Mouse (Mus musculus): ENCODE results near the gene Mgst2. TPM values are rescaled to one million over a fixed set of nuclear protein-coding genes. Genes with fewer than 3 reads are reported as not detected.
A peak's percentile ranks its signal among the peaks of the same experiment; 100 is the strongest.

The Mgst2 gene
- polyA plus RNA-seq, 1 experiment from 2014 or later = not detected

- Histone ChIP-seq H3K9me3 (ENCODE audit: control insufficient read depth, low read length) (no peaks in the 10 kb centered on the region), H3K27ac (ENCODE audit: low read depth, low read length) (peak overlapping the region; percentile 89), H3K9ac (ENCODE audit: low read length) (peak overlapping the region; percentile 71), H3K4me1 (ENCODE audit: control insufficient read depth, insufficient read depth, low read length) (peaks cover 24% of the 10 kb centered on the region), H3K4me2 (peak overlapping the region; percentile 36), H3K27me3 (ENCODE audit: control insufficient read depth, insufficient read depth, low read length) (no peaks in the 10 kb centered on the region), H3K4me3 (ENCODE audit: low read depth, low read length) (peak overlapping the region; percentile 1), H3K36me3 (ENCODE audit: control insufficient read depth, insufficient read depth, low read length) (no peaks in the 10 kb centered on the region; the same call in 1 of the 2 replicates)
- under 1% methylated on average over 27 of the region's 27 CpGs for WGBS
- peak; percentile 98 for ATAC-seq (ENCODE audit: low FRiP score)
- DNase-seq (ENCODE audit: low spot score, missing footprints) = peak; percentile 99
Measured at GRCm38 (mm10) chr3:51701281-51701751, 41.2 kb downstream of the Mgst2 start.

DNA sequence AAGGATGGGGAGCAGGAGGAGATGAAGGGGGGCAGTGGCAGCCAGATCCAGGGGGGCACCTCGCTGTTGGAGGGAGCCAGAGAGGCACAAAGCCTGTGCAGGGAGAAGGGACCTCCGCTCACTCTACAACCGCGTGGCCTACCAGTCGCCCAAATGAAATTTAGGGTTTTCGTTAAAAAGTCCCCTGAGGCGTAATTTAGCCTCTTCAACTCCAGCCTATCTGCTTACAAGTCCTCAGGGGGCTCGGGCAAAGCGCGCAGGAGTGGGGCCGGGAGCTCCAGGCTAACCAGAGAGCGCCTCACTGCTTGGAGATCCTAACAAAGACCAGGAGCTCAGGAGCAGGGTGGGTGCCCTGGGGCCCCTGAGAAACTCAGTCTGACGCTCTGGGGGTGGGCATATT is 41.8 kb downstream of the Mgst2 start:
- DNase-seq (ENCODE audit: low spot score, missing footprints) = peak; percentile 96
- WGBS = 2% methylated on average over 13 of the region's 13 CpGs
- H3K4me3 ChIP-seq (ENCODE audit: low read depth, low read length) = peak overlapping the region; percentile 1
- H3K9me3 ChIP-seq (ENCODE audit: control insufficient read depth, low read length) = no peaks in the 10 kb centered on the region
- peak overlapping the region; percentile 89 for H3K27ac ChIP-seq (ENCODE audit: low read depth, low read length)
- no peaks in the 10 kb centered on the region for H3K36me3 ChIP-seq (ENCODE audit: control insufficient read depth, insufficient read depth, low read length)
- peaks cover 24% of the 10 kb centered on the region for H3K4me1 ChIP-seq (ENCODE audit: control insufficient read depth, insufficient read depth, low read length)
- H3K27me3 ChIP-seq (ENCODE audit: control insufficient read depth, insufficient read depth, low read length) = no peaks in the 10 kb centered on the region
- H3K4me2 ChIP-seq = peak overlapping the region; percentile 36
- peak overlapping the region; percentile 71 for H3K9ac ChIP-seq (ENCODE audit: low read length)
- ATAC-seq (ENCODE audit: low FRiP score) = peak; percentile 86

DNA sequence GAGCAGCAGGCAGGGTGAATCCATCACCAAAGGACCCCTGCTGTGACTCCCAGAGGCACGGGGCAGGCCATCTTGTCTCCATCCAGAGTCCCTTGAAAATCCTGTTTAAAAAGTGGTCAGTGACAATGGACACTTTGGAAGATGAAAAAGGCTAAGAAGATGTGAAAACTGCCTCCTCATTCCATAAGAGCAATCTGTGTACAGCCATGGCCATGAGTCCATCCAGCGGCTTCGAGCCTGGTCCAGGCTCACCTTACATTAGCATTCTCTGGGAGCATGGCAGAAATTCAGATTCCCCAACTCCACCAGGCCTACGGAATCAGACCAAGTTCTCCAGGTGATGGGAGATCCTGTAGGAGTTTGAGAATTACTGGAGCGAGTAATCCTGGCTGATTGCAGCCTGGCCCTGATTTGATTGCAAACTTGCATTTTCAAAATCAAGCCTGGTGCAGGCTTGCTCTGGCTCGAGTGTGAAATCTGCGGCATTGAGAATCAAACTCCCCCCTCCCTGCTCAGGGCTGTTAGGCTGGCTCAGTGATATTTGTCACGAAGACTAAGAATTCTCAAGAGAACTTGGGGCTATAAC is 42.6 kb downstream of the Mgst2 start:
- DNase-seq (ENCODE audit: low spot score, missing footprints) (peak; percentile 90), ATAC-seq (ENCODE audit: low FRiP score) (no peak)
- Histone ChIP-seq H3K4me1 (ENCODE audit: control insufficient read depth, insufficient read depth, low read length) (peaks cover 24% of the 10 kb centered on the region), H3K4me2 (no peak overlapping the region), H3K27ac (ENCODE audit: low read depth, low read length) (peak overlapping the region; percentile 89), H3K27me3 (ENCODE audit: control insufficient read depth, insufficient read depth, low read length) (no peaks in the 10 kb centered on the region), H3K9me3 (ENCODE audit: control insufficient read depth, low read length) (no peaks in the 10 kb centered on the region), H3K9ac (ENCODE audit: low read length) (peak overlapping the region; percentile 71), H3K36me3 (ENCODE audit: control insufficient read depth, insufficient read depth, low read length) (no peaks in the 10 kb centered on the region), H3K4me3 (ENCODE audit: low read depth, low read length) (no peak overlapping the region)
- WGBS = 62% methylated on average over 8 of the region's 8 CpGs

DNA sequence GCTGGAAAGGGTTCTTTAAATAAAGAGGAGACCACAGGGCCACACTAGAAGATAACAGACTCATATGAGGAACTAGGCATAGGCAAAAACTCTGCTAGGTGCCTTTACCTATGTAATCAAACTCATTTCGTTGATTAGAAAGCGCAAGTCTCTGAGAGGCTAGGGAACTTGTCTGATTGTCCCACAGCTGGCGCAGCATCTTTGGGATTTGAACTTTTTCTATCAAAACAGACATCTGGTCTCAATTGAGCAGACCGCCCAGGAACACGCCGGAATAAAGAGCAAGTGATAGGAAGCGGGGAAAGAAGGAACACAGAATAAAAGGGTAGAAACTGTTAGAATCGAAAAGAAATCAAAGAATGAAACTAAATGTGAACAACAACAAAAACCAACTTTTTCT is 43.3 kb downstream of the Mgst2 start:
- no peak overlapping the region for H3K27ac ChIP-seq (ENCODE audit: low read depth, low read length)
- ATAC-seq (ENCODE audit: low FRiP score) = no peak
- 80% methylated on average over 8 of the region's 8 CpGs for WGBS

DNA sequence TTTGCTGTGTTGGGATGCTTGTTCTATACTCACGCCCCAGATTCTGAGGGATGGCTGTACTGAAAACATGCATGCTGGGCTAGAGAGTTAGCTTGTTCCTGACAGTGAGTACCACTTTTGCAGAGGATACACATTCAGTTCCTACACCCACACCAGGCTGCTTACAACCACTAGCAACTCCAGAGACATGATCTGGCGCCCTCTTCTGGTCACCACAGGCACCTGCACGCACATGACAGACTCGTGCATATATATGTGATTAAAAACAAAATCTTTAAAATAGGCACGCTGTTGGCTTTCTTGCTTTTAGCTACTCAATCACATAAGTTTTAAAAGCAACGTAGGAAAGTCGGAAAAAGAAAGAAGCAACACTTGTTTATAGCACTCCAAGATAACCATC is 45.1 kb downstream of the Mgst2 start:
- Histone ChIP-seq H3K27me3 (ENCODE audit: control insufficient read depth, insufficient read depth, low read length) (no peaks in the 10 kb centered on the region), H3K36me3 (ENCODE audit: control insufficient read depth, insufficient read depth, low read length) (no peaks in the 10 kb centered on the region), H3K4me1 (ENCODE audit: control insufficient read depth, insufficient read depth, low read length) (peaks cover 27% of the 10 kb centered on the region), H3K9me3 (ENCODE audit: control insufficient read depth, low read length) (no peaks in the 10 kb centered on the region), H3K27ac (ENCODE audit: low read depth, low read length) (no peak overlapping the region), H3K4me2 (no peak overlapping the region), H3K4me3 (ENCODE audit: low read depth, low read length) (no peak overlapping the region), H3K9ac (ENCODE audit: low read length) (no peak overlapping the region)
- WGBS = 88% methylated on average over 7 of the region's 7 CpGs
- ATAC-seq (ENCODE audit: low FRiP score) = no peak
- no peak for DNase-seq (ENCODE audit: low spot score, missing footprints)

More for the DNA sequence above, 43.3 kb downstream of the Mgst2 start:
- no peaks in the 10 kb centered on the region for H3K27me3 ChIP-seq (ENCODE audit: control insufficient read depth, insufficient read depth, low read length)
- H3K4me3 ChIP-seq (ENCODE audit: low read depth, low read length) = no peak overlapping the region
- H3K9me3 ChIP-seq (ENCODE audit: control insufficient read depth, low read length) = no peaks in the 10 kb centered on the region
- H3K36me3 ChIP-seq (ENCODE audit: control insufficient read depth, insufficient read depth, low read length) = no peaks in the 10 kb centered on the region
- H3K9ac ChIP-seq (ENCODE audit: low read length) = no peak overlapping the region
- DNase-seq (ENCODE audit: low spot score, missing footprints) = peak; percentile 86
- no peak overlapping the region for H3K4me2 ChIP-seq
- peaks cover 24% of the 10 kb centered on the region for H3K4me1 ChIP-seq (ENCODE audit: control insufficient read depth, insufficient read depth, low read length)

- H3K4me2 ChIP-seq = no peak overlapping the region
- no peak overlapping the region for H3K27ac ChIP-seq (ENCODE audit: low read depth, low read length)
Measured at GRCm38 (mm10) chr3:51708375-51708745, 48.2 kb downstream of the Mgst2 start.

DNA sequence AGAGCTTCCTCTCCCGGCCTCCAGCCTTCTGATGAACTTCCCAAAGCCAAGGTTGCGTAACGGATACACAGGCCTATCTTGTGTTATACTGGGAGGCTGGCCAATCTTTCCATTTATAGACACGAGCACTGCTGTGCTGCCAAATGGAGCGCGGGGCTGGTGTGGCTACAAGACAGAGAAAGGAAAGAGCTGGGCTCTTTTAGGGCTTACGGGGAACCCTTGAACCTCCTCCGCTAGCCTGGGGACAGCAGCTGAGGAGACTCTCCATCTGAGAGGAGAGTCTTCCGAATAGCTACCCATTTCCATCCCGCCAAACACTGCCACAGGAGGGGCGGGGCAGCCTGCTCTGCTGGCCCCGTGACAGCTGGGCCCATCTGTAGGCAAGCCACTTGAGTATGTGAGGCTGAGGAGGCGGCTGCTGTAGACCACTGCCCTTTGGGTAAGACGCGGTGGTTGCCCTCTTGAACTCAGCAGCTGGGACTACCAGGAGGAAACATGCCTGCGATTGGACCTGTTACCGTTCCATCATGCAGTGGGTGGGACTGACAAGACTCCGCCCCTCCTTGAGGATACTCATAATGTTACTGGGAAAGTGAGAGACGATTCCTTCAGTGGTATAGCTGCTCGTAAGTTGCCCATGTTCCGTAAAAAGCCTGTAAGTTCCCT is 48.7 kb downstream of the Mgst2 start:
- H3K9ac ChIP-seq (ENCODE audit: low read length) = no peak overlapping the region
- no peaks in the 10 kb centered on the region for H3K27me3 ChIP-seq (ENCODE audit: control insufficient read depth, insufficient read depth, low read length)
- H3K4me1 ChIP-seq (ENCODE audit: control insufficient read depth, insufficient read depth, low read length) = peaks cover 11% of the 10 kb centered on the region
- H3K36me3 ChIP-seq (ENCODE audit: control insufficient read depth, insufficient read depth, low read length) = no peaks in the 10 kb centered on the region
- H3K4me3 ChIP-seq (ENCODE audit: low read depth, low read length) = no peak overlapping the region
- H3K27ac ChIP-seq (ENCODE audit: low read depth, low read length) = no peak overlapping the region
- DNase-seq (ENCODE audit: low spot score, missing footprints) = no peak
- peak; percentile 50 for ATAC-seq (ENCODE audit: low FRiP score)
- no peaks in the 10 kb centered on the region for H3K9me3 ChIP-seq (ENCODE audit: control insufficient read depth, low read length)
- H3K4me2 ChIP-seq = no peak overlapping the region
- 85% methylated on average over 21 of the region's 21 CpGs for WGBS

More at GRCm38 (mm10) chr3:51708375-51708745, 48.2 kb downstream of the Mgst2 start:
- peaks cover 8% of the 10 kb centered on the region for H3K4me1 ChIP-seq (ENCODE audit: control insufficient read depth, insufficient read depth, low read length)
- DNase-seq (ENCODE audit: low spot score, missing footprints) (no peak), ATAC-seq (ENCODE audit: low FRiP score) (no peak)
- no peak overlapping the region for H3K4me3 ChIP-seq (ENCODE audit: low read depth, low read length)
- no peaks in the 10 kb centered on the region for H3K36me3 ChIP-seq (ENCODE audit: control insufficient read depth, insufficient read depth, low read length)
- no peaks in the 10 kb centered on the region for H3K27me3 ChIP-seq (ENCODE audit: control insufficient read depth, insufficient read depth, low read length)
- no peak overlapping the region for H3K9ac ChIP-seq (ENCODE audit: low read length)
- no peaks in the 10 kb centered on the region for H3K9me3 ChIP-seq (ENCODE audit: control insufficient read depth, low read length)
- WGBS = 72% methylated on average over 1 of the region's 1 CpGs

DNA sequence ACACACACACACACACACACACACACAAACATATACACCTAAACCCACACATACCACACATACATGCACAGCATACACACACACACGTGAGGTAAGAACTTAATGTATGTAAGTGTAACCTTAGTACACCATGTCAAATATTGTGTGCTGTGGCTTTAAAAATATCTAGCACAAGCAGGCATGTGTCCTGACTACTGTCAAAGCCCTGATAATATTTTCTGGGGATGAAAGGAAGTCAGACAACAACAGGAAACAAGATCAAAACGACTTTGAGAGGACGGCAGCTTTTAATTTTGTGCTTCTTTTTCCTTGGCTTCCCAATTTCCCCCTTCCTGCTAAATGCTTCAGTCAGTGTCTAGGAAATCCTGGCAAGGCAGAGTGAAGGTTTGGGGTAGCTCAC is 52.2 kb downstream of the Mgst2 start:
- no peak for ATAC-seq (ENCODE audit: low FRiP score)
- WGBS = 65% methylated on average over 3 of the region's 3 CpGs
- H3K4me2 ChIP-seq = no peak overlapping the region
- no peaks in the 10 kb centered on the region for H3K27me3 ChIP-seq (ENCODE audit: control insufficient read depth, insufficient read depth, low read length)
- DNase-seq (ENCODE audit: low spot score, missing footprints) = no peak
- H3K4me3 ChIP-seq (ENCODE audit: low read depth, low read length) = no peak overlapping the region
- H3K4me1 ChIP-seq (ENCODE audit: control insufficient read depth, insufficient read depth, low read length) = peaks cover 15% of the 10 kb centered on the region
- no peaks in the 10 kb centered on the region for H3K36me3 ChIP-seq (ENCODE audit: control insufficient read depth, insufficient read depth, low read length)
- H3K9me3 ChIP-seq (ENCODE audit: control insufficient read depth, low read length) = no peaks in the 10 kb centered on the region
- no peak overlapping the region for H3K27ac ChIP-seq (ENCODE audit: low read depth, low read length)
- H3K9ac ChIP-seq (ENCODE audit: low read length) = no peak overlapping the region

DNA sequence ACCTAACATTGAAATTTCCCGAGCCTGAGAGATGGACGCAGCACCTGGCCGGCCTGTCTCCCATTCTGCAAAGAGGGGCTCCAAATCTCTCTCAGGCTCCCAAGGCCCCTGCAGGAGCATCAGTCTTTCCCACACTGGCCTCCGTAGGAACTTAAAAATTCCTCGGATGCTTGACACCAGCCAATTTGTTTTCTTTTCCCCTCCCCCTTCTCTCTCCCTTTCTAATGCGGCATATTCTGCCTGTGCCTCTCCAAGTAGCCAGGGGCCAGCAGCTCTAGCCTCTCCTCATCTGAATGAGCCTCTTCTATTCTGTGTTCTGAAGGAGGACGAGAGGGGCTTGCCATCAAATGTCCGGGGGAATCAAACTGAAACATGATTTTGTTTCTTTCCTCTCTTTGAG is 53.1 kb downstream of the Mgst2 start:
- H3K4me2 ChIP-seq = no peak overlapping the region
- H3K4me1 ChIP-seq (ENCODE audit: control insufficient read depth, insufficient read depth, low read length) = peaks cover 15% of the 10 kb centered on the region
- H3K27ac ChIP-seq (ENCODE audit: low read depth, low read length) = peak overlapping the region; percentile 30; the same call in 1 of the 2 replicates
- H3K36me3 ChIP-seq (ENCODE audit: control insufficient read depth, insufficient read depth, low read length) = no peaks in the 10 kb centered on the region
- H3K27me3 ChIP-seq (ENCODE audit: control insufficient read depth, insufficient read depth, low read length) = no peaks in the 10 kb centered on the region
- ATAC-seq (ENCODE audit: low FRiP score) (no peak), DNase-seq (ENCODE audit: low spot score, missing footprints) (no peak)
- H3K4me3 ChIP-seq (ENCODE audit: low read depth, low read length) = no peak overlapping the region
- WGBS = 19% methylated on average over 8 of the region's 8 CpGs
- H3K9ac ChIP-seq (ENCODE audit: low read length) = no peak overlapping the region
- H3K9me3 ChIP-seq (ENCODE audit: control insufficient read depth, low read length) = no peaks in the 10 kb centered on the region

Measured in midbrain, embryonic 11.5 days (tissue).